Mouse (Mus musculus) MEL (cell line): Measurements from ENCODE around the gene Gm20388. TPM values are rescaled to one million over a fixed set of nuclear protein-coding genes. Genes with fewer than 3 reads are reported as not detected.
A peak's percentile ranks its signal among the peaks of the same experiment; 100 is the strongest.

Experiments
- DNase-seq: peaks from one replicate; pipeline ENCODE4 v3.0.0; 2011; ENCODE audit warnings: low read depth, low spot score
- H3K27ac ChIP-seq: 2 replicates; pipeline ENCODE4 v1.5.1; 2012; ENCODE audit warnings: low read depth, mild to moderate bottlenecking, control low read depth, low read length, moderate library complexity; ENCODE audit not compliant: control insufficient read depth
- H3K27me3 ChIP-seq, 2 experiments: fragments of 150-350 bp in 1 of 2; sonication (generic) in 1 of 2; 2 replicates each; pipeline ENCODE4 v1.6.1; 2012; ENCODE audit warnings: low read length in 2 of 2, mild to moderate bottlenecking in 2 of 2, improper control_type of control experiment in 1 of 2, moderate library complexity in 1 of 2; ENCODE audit not compliant: insufficient read depth in 2 of 2, control insufficient read depth in 1 of 2
- H3K36me3 ChIP-seq, 2 experiments: 2 replicates each; pipeline ENCODE4 v1.6.1; 2012 to 2014; ENCODE audit warnings: low read length in 2 of 2, improper control_type of control experiment in 1 of 2, inconsistent platforms in 1 of 2, mild to moderate bottlenecking in 1 of 2; ENCODE audit not compliant: insufficient read depth in 2 of 2, control insufficient read depth in 1 of 2
- H3K4me1 ChIP-seq, 2 experiments: fragments of 150-350 bp in 1 of 2; sonication (generic) in 1 of 2; 2 replicates each; pipeline ENCODE4 v1.6.1; 2012; ENCODE audit warnings: low read length in 2 of 2, improper control_type of control experiment in 1 of 2, mild to moderate bottlenecking in 1 of 2; ENCODE audit not compliant: insufficient read depth in 2 of 2, control insufficient read depth in 1 of 2
- H3K4me3 ChIP-seq, 2 experiments: fragments of 150-350 bp in 1 of 2; sonication (generic) in 1 of 2; 2 replicates each; pipeline ENCODE4 v1.5.1; 2012; ENCODE audit warnings: low read depth in 2 of 2, low read length in 2 of 2, mild to moderate bottlenecking in 2 of 2, moderate library complexity in 2 of 2, control low read depth in 1 of 2, improper control_type of control experiment in 1 of 2; ENCODE audit not compliant: control insufficient read depth in 1 of 2, insufficient read depth in 1 of 2
- H3K79me2 ChIP-seq: 2 replicates; pipeline ENCODE4 v1.6.1; 2012; ENCODE audit warnings: mild to moderate bottlenecking, low read length, moderate library complexity; ENCODE audit not compliant: control insufficient read depth, poor library complexity, insufficient read depth
- H3K9ac ChIP-seq: 2 replicates; pipeline ENCODE4 v1.6.1; 2012; ENCODE audit warnings: low read depth, mild to moderate bottlenecking, control low read depth, low read length, moderate library complexity; ENCODE audit not compliant: control insufficient read depth, poor library complexity, severe bottlenecking
- H3K9me3 ChIP-seq: fragments of 150-350 bp; sonication (generic); replicated peaks from 2 replicates; pipeline ENCODE4 v1.6.1; 2012; ENCODE audit warnings: mild to moderate bottlenecking, low read length, improper control_type of control experiment, moderate library complexity; ENCODE audit not compliant: insufficient read depth
- BHLHE40 ChIP-seq: IDR thresholded peaks from 2 replicates; pipeline ENCODE4 v1.6.1; 2012; ENCODE audit warnings: low read depth, mild to moderate bottlenecking, inconsistent platforms, low read length, improper control_type of control experiment, borderline replicate concordance
- CHD1 ChIP-seq: IDR thresholded peaks from 2 replicates; pipeline ENCODE4 v1.6.1; 2012; ENCODE audit warnings: low read depth, mild to moderate bottlenecking, inconsistent platforms, low read length, improper control_type of control experiment
- CHD2 ChIP-seq: IDR thresholded peaks from 2 replicates; pipeline ENCODE4 v1.6.1; 2011; ENCODE audit warnings: low read length, improper control_type of control experiment
- E2F4 ChIP-seq: IDR thresholded peaks from 2 replicates; pipeline ENCODE4 v1.6.1; 2011; ENCODE audit warnings: low read depth, low read length, improper control_type of control experiment, borderline replicate concordance
- EP300 ChIP-seq, 2 experiments: IDR thresholded peaks; 2 replicates each; pipeline ENCODE4 v1.6.1; 2011; ENCODE audit warnings: improper control_type of control experiment in 2 of 2, low read length in 2 of 2, low read depth in 1 of 2, mild to moderate bottlenecking in 1 of 2
- ETS1 ChIP-seq: IDR thresholded peaks from 2 replicates; pipeline ENCODE4 v1.6.1; 2012; ENCODE audit warnings: low read depth, mild to moderate bottlenecking, inconsistent platforms, low read length, improper control_type of control experiment, moderate library complexity
- GATA1 ChIP-seq: IDR thresholded peaks from 2 replicates; pipeline ENCODE4 v1.6.1; 2011; ENCODE audit warnings: low read depth, low read length, improper control_type of control experiment
- MAFK ChIP-seq: IDR thresholded peaks from 2 replicates; pipeline ENCODE4 v1.6.1; 2011; ENCODE audit warnings: low read depth, mild to moderate bottlenecking, low read length, improper control_type of control experiment, borderline replicate concordance
- MAX ChIP-seq: IDR thresholded peaks from 2 replicates; pipeline ENCODE4 v1.6.1; 2011; ENCODE audit warnings: low read length, improper control_type of control experiment
- MAZ ChIP-seq: IDR thresholded peaks from 2 replicates; pipeline ENCODE4 v1.6.1; 2012; ENCODE audit warnings: low read depth, mild to moderate bottlenecking, inconsistent platforms, low read length, improper control_type of control experiment
- MEF2A ChIP-seq: IDR thresholded peaks from 2 replicates; pipeline ENCODE4 v1.6.1; 2014; ENCODE audit warnings: low read depth, mild to moderate bottlenecking, inconsistent platforms, low read length, improper control_type of control experiment; ENCODE audit not compliant: poor library complexity, insufficient replicate concordance, severe bottlenecking; ENCODE audit errors: extremely low read depth
- MYC ChIP-seq: IDR thresholded peaks from 2 replicates; pipeline ENCODE4 v1.6.1; 2011; ENCODE audit warnings: low read depth, mild to moderate bottlenecking, low read length, improper control_type of control experiment, moderate library complexity
- NRF1 ChIP-seq: IDR thresholded peaks from 2 replicates; pipeline ENCODE4 v1.6.1; 2014; ENCODE audit warnings: low read depth, mild to moderate bottlenecking, inconsistent platforms, low read length, improper control_type of control experiment, moderate library complexity; ENCODE audit not compliant: poor library complexity, insufficient read depth, severe bottlenecking
- POLR2A ChIP-seq, 2 experiments: IDR thresholded peaks; 2 replicates each; pipeline ENCODE4 v1.6.1; 2011 to 2012; ENCODE audit warnings: low read length in 2 of 2, mild to moderate bottlenecking in 2 of 2, control low read depth in 1 of 2, improper control_type of control experiment in 1 of 2, low read depth in 1 of 2, moderate library complexity in 1 of 2; ENCODE audit not compliant: control insufficient read depth in 1 of 2, insufficient read depth in 1 of 2, poor library complexity in 1 of 2
- RCOR1 ChIP-seq: IDR thresholded peaks from 2 replicates; pipeline ENCODE4 v1.6.1; 2012; ENCODE audit warnings: low read depth, mild to moderate bottlenecking, inconsistent platforms, low read length, improper control_type of control experiment
- SMC3 ChIP-seq: IDR thresholded peaks from 2 replicates; pipeline ENCODE4 v1.6.1; 2011; ENCODE audit warnings: low read depth, low read length, improper control_type of control experiment
- TAL1 ChIP-seq: IDR thresholded peaks from 2 replicates; pipeline ENCODE4 v1.6.1; 2012; ENCODE audit warnings: mild to moderate bottlenecking, inconsistent platforms, low read length, moderate library complexity, mixed read lengths
- TBP ChIP-seq: IDR thresholded peaks from 2 replicates; pipeline ENCODE4 v1.8.0; 2011; ENCODE audit warnings: low read depth, low read length, improper control_type of control experiment
- USF2 ChIP-seq, 2 experiments: IDR thresholded peaks; 2 replicates each; pipeline ENCODE4 v1.6.1; 2011 to 2012; ENCODE audit warnings: improper control_type of control experiment in 2 of 2, low read length in 2 of 2, borderline replicate concordance in 1 of 2, inconsistent platforms in 1 of 2, low read depth in 1 of 2, mild to moderate bottlenecking in 1 of 2; ENCODE audit not compliant: insufficient read depth in 1 of 2
- ZC3H11A ChIP-seq: IDR thresholded peaks from 2 replicates; pipeline ENCODE4 v1.6.1; 2012; ENCODE audit warnings: low read depth, mild to moderate bottlenecking, inconsistent platforms, low read length, improper control_type of control experiment
- ZMIZ1 ChIP-seq: IDR thresholded peaks from 2 replicates; pipeline ENCODE4 v1.6.1; 2012; ENCODE audit warnings: low read depth, mild to moderate bottlenecking, inconsistent platforms, low read length, improper control_type of control experiment, moderate library complexity
- ZNF384 ChIP-seq: IDR thresholded peaks from 2 replicates; pipeline ENCODE4 v1.6.1; 2012; ENCODE audit warnings: low read depth, mild to moderate bottlenecking, inconsistent platforms, low read length, improper control_type of control experiment
- polyA plus RNA-seq, 2 experiments: library from polyadenylated mRNA; stranded (reverse) in 1 of 2; unstranded in 1 of 2; fragments of >175 nt in 1 of 2; fragments of >200 nt in 1 of 2; gene quantifications; 2 replicates each; pipeline versions ENCODE4 v1.2.1 to v1.2.4; 2012; ENCODE audit warnings: low replicate concordance in 2 of 2, low read depth in 1 of 2; ENCODE audit not compliant: insufficient read length in 2 of 2, insufficient read depth in 1 of 2, missing spikeins in 1 of 2
- total RNA-seq: library from RNA; depleted of rRNA; stranded (reverse); fragments of 300-350 nt; gene quantifications from 2 replicates; pipeline ENCODE4 v1.2.3, GENCODE M21; 2012

Gene Gm20388
- total and polyA plus RNA-seq, 3 experiments, result 11.1 to 17.8 TPM; not detected in 1

- no peaks in the 10 kb centered on the region for H3K9me3 ChIP-seq
- 0 out of 4 replicates have a peak, but pooled peaks cover 0 to 2% of the 10 kb centered on the region in 2 experiments for H3K36me3 ChIP-seq
- H3K27ac ChIP-seq, result peak overlapping the region; percentile 69
- peak; percentile 78 for DNase-seq
- peak overlapping the region; percentile 77 for H3K9ac ChIP-seq
- peaks cover 22% of the 10 kb centered on the region for H3K79me2 ChIP-seq
- H3K27me3 ChIP-seq, result no peaks in the 10 kb centered on the region
- H3K4me1 ChIP-seq, result peaks cover 4 to 17% of the 10 kb centered on the region in 2 experiments; a peak in 3 of 4 replicates
- TF ChIP-seq ETS1 (no peak), ZNF384 (peak; percentile 58), CHD2 (no peak), BHLHE40 (no peak), MAZ (no peak), MAFK (no peak), CHD1 (no peak), E2F4 (0 out of 2 replicates have a peak, but pooled peaks have one; percentile 36), MAX (no peak), NRF1 (no peak; the same call in 1 of the 2 replicates), ZMIZ1 (0 out of 2 replicates have a peak, but pooled peaks have one; percentile 13), TBP (peak; percentile 7; the same call in 1 of the 2 replicates), GATA1 (0 out of 2 replicates have a peak, but pooled peaks have one; percentile 2), MYC (peak; percentile 13; the same call in 1 of the 2 replicates), RCOR1 (no peak), MEF2A (no peak), TAL1 (no peak), SMC3 (no peak), ZC3H11A (no peak), POLR2A (IDR thresholded peaks at IDR 0.05; ENCODE audit: control insufficient read depth in 1 of 2, insufficient read depth in 1 of 2, low read depth in 1 of 2, low read length in 2 of 2, poor library complexity in 1 of 2) (no peak), EP300 (IDR thresholded peaks at IDR 0.05; ENCODE audit: low read depth in 1 of 2, low read length in 2 of 2) (no peak; a peak in 1 of 4 replicates), USF2 (IDR thresholded peaks at IDR 0.05; ENCODE audit: borderline replicate concordance in 1 of 2, insufficient read depth in 1 of 2, low read depth in 1 of 2, low read length in 2 of 2) (no peak)
- H3K4me3 ChIP-seq, result peak overlapping the region; percentile 53 to 70
Measured at GRCm38 (mm10) chr8:121829777-121830362, 1919.2 kb downstream of the Gm20388 start.
